Mouse (Mus musculus) stomach, embryonic 16.5 days (tissue): Measurements from ENCODE around the gene Igf1r. TPM values are rescaled to one million over a fixed set of nuclear protein-coding genes. Genes with fewer than 3 reads are reported as not detected.

Experiments
- ATAC-seq: fragments of 200-750 bp; cut with Nextera tagmentation; 2 replicates; pipeline ENCODE4 v1.8.0; 2017; ENCODE audit warnings: moderate number of reproducible peaks, moderate TSS enrichment; ENCODE audit not compliant: insufficient read depth, low FRiP score
- H3K27ac ChIP-seq: fragments of 300-500 bp; sonication (generic); 2 replicates; pipeline ENCODE4 v1.5.1; 2014; ENCODE audit warnings: low read length
- H3K27me3 ChIP-seq: fragments of 300-500 bp; sonication (generic); 2 replicates; pipeline ENCODE4 v1.6.1; 2014; ENCODE audit warnings: low read length, control low read depth, mixed read lengths; ENCODE audit not compliant: control insufficient read depth, insufficient read depth
- H3K36me3 ChIP-seq: fragments of 300-500 bp; sonication (generic); 2 replicates; pipeline ENCODE4 v1.6.1; 2014; ENCODE audit warnings: low read length; ENCODE audit not compliant: control insufficient read depth, insufficient read depth
- H3K4me1 ChIP-seq: fragments of 300-500 bp; sonication (generic); 2 replicates; pipeline ENCODE4 v1.6.1; 2014; ENCODE audit warnings: low read length, control low read depth, mixed read lengths; ENCODE audit not compliant: control insufficient read depth, insufficient read depth
- H3K4me2 ChIP-seq: fragments of 300-500 bp; sonication (generic); 2 replicates; pipeline ENCODE4 v1.6.1; 2014; ENCODE audit warnings: low read depth, low read length, mixed read lengths
- H3K4me3 ChIP-seq: fragments of 300-500 bp; sonication (generic); replicated peaks from 2 replicates; pipeline ENCODE4 v1.5.1; 2014; ENCODE audit warnings: mild to moderate bottlenecking, low read length
- H3K9ac ChIP-seq: fragments of 300-500 bp; sonication (generic); 2 replicates; pipeline ENCODE4 v1.6.1; 2014; ENCODE audit warnings: low read length
- H3K9me3 ChIP-seq: fragments of 300-500 bp; sonication (generic); replicated peaks from 2 replicates; pipeline ENCODE4 v1.6.1; 2016; ENCODE audit warnings: low read length, control low read depth; ENCODE audit not compliant: control insufficient read depth
- WGBS: fragments of 180-500 bp; shearing (Covaris S2); extraction: QIAGEN DNeasy Blood & Tissue Kit; methylation state at CpG from one replicate; pipeline ENCODE4 v1.1.7; 2014; 5-methylcytosine and 5-hydroxymethylcytosine counted together
- polyA plus RNA-seq: library from polyadenylated mRNA; unstranded; fragments of >200 nt; fragmentation: Nextera tagmentation; extraction: Ambion mirVana; gene quantifications from 2 replicates; pipeline ENCODE4 v1.2.1, GENCODE M21; 2015

The Igf1r gene
- polyA plus RNA-seq, 1 experiment from 2014 or later: 15.0 TPM

- Histone ChIP-seq H3K9me3 (no peaks in the 10 kb centered on the region), H3K36me3 (peaks cover 8% of the 10 kb centered on the region), H3K9ac (no peak overlapping the region), H3K27me3 (no peaks in the 10 kb centered on the region), H3K4me3 (no peak overlapping the region), H3K27ac (no peak overlapping the region), H3K4me1 (no peaks in the 10 kb centered on the region), H3K4me2 (no peak overlapping the region)
- 88% methylated on average over 6 of the region's 6 CpGs for WGBS
- no peak for ATAC-seq
Measured at GRCm38 (mm10) chr7:68209039-68209438, 256.4 kb downstream of the Igf1r start.

- Histone ChIP-seq H3K4me3 (no peak overlapping the region), H3K9me3 (no peaks in the 10 kb centered on the region), H3K27me3 (no peaks in the 10 kb centered on the region), H3K36me3 (peaks cover 8% of the 10 kb centered on the region), H3K4me1 (no peaks in the 10 kb centered on the region), H3K4me2 (no peak overlapping the region), H3K9ac (no peak overlapping the region), H3K27ac (no peak overlapping the region)
- no peak for ATAC-seq
- WGBS: 63% methylated on average over 4 of the region's 4 CpGs
Measured at GRCm38 (mm10) chr7:68210417-68210816, 257.8 kb downstream of the Igf1r start.

DNA sequence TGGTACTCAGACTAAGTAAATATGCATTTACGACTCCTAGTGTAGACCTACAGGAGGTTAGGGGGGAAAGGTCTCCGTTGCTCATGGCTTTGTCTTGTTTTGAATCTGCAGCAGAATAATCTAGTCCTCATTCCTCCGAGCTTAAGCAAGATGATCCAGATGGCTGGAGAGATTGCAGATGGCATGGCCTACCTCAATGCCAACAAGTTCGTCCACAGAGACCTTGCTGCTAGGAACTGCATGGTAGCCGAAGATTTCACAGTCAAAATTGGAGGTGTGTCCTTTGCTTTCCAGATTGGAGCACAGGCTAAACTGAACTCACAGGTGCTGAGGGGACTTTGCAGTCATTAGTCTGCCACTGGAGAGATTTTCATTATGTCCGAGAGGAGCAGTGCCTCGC is 259.3 kb downstream of the Igf1r start:
- H3K4me3 ChIP-seq: no peak overlapping the region
- no peaks in the 10 kb centered on the region for H3K4me1 ChIP-seq
- WGBS: 79% methylated on average over 7 of the region's 7 CpGs
- H3K27me3 ChIP-seq: no peaks in the 10 kb centered on the region
- H3K36me3 ChIP-seq: peaks cover 8% of the 10 kb centered on the region
- no peak for ATAC-seq
- H3K9ac ChIP-seq: no peak overlapping the region
- H3K27ac ChIP-seq: no peak overlapping the region
- no peak overlapping the region for H3K4me2 ChIP-seq
- H3K9me3 ChIP-seq: no peaks in the 10 kb centered on the region

GRCm38 (mm10) chr7:68213842-68214241 is 261.2 kb downstream of the Igf1r start:
- Histone ChIP-seq H3K27me3 (no peaks in the 10 kb centered on the region), H3K27ac (no peak overlapping the region)
- 76% methylated on average over 5 of the region's 5 CpGs for WGBS

DNA sequence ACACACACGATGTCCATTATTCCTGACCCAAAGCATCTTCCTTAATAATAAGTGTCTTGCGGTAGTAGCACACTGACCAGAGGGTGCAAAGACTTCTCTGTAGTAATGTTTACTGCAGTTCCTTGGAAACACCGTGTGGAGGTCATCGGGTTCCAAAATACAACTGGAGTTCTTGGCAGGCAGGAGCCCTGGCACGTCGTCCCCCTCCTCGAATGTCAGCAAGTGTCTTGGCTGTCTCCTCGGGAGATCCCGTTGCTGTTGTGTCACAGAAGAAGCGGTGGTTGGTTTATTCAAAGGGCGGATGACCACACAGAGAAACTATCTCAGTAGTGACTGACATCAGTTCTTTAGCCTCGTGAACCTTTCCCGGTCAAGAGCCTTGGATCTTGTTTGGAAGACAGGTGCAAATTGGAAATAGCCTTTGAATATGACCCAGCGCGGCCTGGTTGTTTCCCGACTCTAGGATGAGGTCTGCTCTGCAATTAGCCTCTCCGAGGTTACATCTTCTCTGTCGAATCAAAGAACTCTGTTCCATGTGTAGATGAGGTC is 263.0 kb downstream of the Igf1r start:
- Histone ChIP-seq H3K27me3 (no peaks in the 10 kb centered on the region), H3K27ac (no peak overlapping the region), H3K4me3 (no peak overlapping the region), H3K9me3 (no peaks in the 10 kb centered on the region), H3K4me2 (no peak overlapping the region), H3K4me1 (no peaks in the 10 kb centered on the region), H3K36me3 (no peaks in the 10 kb centered on the region), H3K9ac (no peak overlapping the region)
- ATAC-seq: no peak
- WGBS: 79% methylated on average over 18 of the region's 18 CpGs

More at GRCm38 (mm10) chr7:68213842-68214241, 261.2 kb downstream of the Igf1r start:
- Histone ChIP-seq H3K36me3 (no peaks in the 10 kb centered on the region), H3K4me1 (no peaks in the 10 kb centered on the region), H3K4me2 (no peak overlapping the region), H3K9me3 (no peaks in the 10 kb centered on the region), H3K9ac (no peak overlapping the region), H3K4me3 (no peak overlapping the region)
- no peak for ATAC-seq

GRCm38 (mm10) chr7:68218879-68219278 is 266.3 kb downstream of the Igf1r start:
- H3K9me3 ChIP-seq: no peaks in the 10 kb centered on the region
- H3K4me3 ChIP-seq: no peak overlapping the region
- WGBS: 91% methylated on average over 11 of the region's 11 CpGs
- no peaks in the 10 kb centered on the region for H3K27me3 ChIP-seq
- no peak overlapping the region for H3K27ac ChIP-seq
- no peak overlapping the region for H3K9ac ChIP-seq
- no peaks in the 10 kb centered on the region for H3K36me3 ChIP-seq
- peaks cover 7% of the 10 kb centered on the region; the same call in 1 of the 2 replicates for H3K4me1 ChIP-seq
- no peak for ATAC-seq
- no peak overlapping the region for H3K4me2 ChIP-seq

- Histone ChIP-seq H3K4me3 (no peak overlapping the region), H3K27ac (no peak overlapping the region; the same call in 1 of the 2 replicates), H3K4me1 (peaks cover 9% of the 10 kb centered on the region; the same call in 1 of the 2 replicates), H3K27me3 (no peaks in the 10 kb centered on the region), H3K9me3 (no peaks in the 10 kb centered on the region), H3K9ac (no peak overlapping the region), H3K36me3 (peaks cover 7% of the 10 kb centered on the region; the same call in 1 of the 2 replicates), H3K4me2 (no peak overlapping the region)
- no peak for ATAC-seq
- WGBS: 73% methylated on average over 9 of the region's 9 CpGs
Measured at GRCm38 (mm10) chr7:68221677-68222230, 269.1 kb downstream of the Igf1r start.

GRCm38 (mm10) chr7:68223356-68223808 is 270.8 kb downstream of the Igf1r start:
- Histone ChIP-seq H3K27ac (peak overlapping the region; percentile 50; the same call in 1 of the 2 replicates), H3K9me3 (no peaks in the 10 kb centered on the region), H3K9ac (peak overlapping the region; percentile 27; the same call in 1 of the 2 replicates), H3K4me3 (no peak overlapping the region), H3K4me1 (peaks cover 9% of the 10 kb centered on the region; the same call in 1 of the 2 replicates), H3K27me3 (no peaks in the 10 kb centered on the region), H3K36me3 (peaks cover 7% of the 10 kb centered on the region; the same call in 1 of the 2 replicates), H3K4me2 (no peak overlapping the region)
- peak; percentile 65; the same call in 1 of the 2 replicates for ATAC-seq
- 41% methylated on average over 13 of the region's 13 CpGs for WGBS

DNA sequence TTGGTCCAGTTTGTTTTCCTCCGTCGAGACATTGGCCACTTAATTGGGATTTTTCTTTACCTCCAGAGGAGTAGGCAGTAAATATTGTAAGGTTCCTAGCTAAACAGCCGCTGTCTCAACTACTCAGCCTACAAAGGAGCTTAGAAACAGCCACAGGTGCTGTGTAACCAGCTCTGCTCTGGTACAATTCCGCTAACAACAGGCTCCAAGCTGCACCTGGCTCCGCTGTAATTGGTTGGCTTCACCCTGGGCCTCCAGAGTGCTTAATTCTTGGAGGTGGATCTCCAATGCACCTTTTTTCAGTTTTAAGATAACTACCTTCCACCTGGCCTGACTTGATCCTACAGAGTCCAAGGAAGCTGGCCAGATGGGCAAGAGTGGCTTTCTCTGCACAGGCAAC is 271.4 kb downstream of the Igf1r start:
- H3K27ac ChIP-seq: peak overlapping the region; percentile 50; the same call in 1 of the 2 replicates
- peaks cover 7% of the 10 kb centered on the region; the same call in 1 of the 2 replicates for H3K36me3 ChIP-seq
- H3K4me1 ChIP-seq: peaks cover 9% of the 10 kb centered on the region; the same call in 1 of the 2 replicates
- ATAC-seq: no peak
- H3K27me3 ChIP-seq: no peaks in the 10 kb centered on the region
- no peak overlapping the region for H3K4me3 ChIP-seq
- H3K9me3 ChIP-seq: no peaks in the 10 kb centered on the region
- no peak overlapping the region for H3K4me2 ChIP-seq
- 87% methylated on average over 5 of the region's 5 CpGs for WGBS
- H3K9ac ChIP-seq: no peak overlapping the region
